Mouse (Mus musculus): ENCODE results near the gene Zfp112.
"Not testable (repeated sequence)": the region's sequence is repeated elsewhere in the genome, so short reads cannot be mapped to it uniquely, and the experiment has no call there.

Zfp112 gene

GRCm38 (mm10) chr7:24112156-24112856, at the start of gene Zfp112:
Gene Zfp112, plus strand, starts transcription at chr7:24112314.
- DNase-seq: peak; percentile 83

- not testable (repeated sequence) for DNase-seq
These were observed 37.7 kb upstream of the Zfp112 start for GRCm38 (mm10) chr7:24074424-24074823.

DNA sequence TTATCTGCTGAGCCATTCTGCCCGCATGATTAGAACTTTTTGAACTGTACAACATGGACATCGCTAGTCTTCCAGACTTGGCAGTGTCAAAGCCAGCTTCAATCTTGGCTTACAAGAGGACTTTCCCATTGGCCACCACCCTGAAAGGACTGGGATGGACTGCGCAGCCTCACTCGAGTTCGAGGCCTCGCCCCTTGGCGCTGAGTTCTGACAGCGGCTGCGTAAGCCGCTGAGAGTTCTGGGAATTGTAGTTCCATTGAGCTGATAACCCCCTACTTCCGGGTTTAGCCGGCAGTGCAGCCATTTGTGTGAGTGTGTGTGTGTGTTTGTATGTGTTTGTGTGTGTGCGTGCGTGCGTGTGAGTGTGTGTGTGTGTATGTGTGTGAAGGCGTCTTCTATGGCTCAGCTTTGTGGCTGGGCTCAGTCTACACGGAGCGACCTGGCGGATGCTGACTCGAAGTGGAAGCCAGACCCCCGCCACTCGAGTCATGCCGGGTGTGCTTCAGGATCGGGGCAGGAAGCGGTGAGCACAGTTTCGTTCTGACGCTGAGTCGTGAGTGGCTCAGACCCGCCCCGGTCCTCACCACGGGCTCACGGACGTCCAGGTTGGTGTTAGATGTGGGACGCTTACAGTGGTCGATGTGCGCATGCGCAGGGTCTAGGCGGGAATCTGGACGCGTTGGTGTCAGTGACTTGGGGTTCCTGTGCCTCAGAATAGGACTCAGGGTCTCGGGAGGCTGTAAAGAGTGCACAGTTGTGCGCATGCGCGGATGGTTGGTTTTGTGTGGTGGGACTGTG, 30.3 kb upstream of the Zfp112 start, which contains the start of gene Zfp180:
Gene Zfp180 (plus strand): TSS at position 291 of the 798 bp plus-strand sequence.
- DNase-seq: peak; percentile 91

DNA sequence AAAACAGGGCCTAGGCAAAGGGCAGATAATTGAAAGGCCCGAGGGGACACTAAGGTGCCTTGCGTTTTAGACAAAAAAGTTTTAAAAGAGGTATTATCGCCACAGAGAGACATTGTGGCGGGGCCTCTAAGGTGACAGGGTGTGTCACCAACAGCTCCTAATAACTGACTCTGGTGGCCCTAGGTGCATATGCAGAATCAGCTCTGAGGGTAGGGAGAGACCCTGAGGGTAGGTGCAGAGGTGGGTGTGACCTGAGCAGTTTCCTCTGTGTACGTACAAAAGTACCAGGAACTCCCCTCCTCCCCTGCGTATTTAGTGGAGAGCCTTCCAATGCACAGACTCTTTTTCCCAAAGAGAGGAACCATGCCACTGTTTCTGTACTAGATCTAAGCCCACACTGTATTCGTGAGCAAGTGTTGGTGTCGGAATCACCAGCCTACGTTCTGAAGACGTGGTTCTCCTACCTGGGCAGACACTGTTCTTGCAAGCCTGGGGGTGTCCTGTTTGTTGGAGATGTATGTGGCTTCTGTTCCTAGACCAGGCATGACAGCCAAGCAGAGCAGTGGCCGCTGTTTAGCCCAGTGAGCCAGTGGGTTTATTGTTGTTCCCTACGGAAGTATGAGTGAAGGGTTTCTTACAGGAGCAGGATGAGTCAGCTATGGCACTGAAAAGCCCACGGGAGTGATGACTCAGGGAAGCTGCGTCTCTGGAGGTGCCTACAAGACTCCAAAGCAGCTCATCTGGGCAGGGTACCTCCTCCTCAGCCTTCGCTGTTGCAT, 29.5 kb upstream of the Zfp112 start:
- no peak for DNase-seq

DNA sequence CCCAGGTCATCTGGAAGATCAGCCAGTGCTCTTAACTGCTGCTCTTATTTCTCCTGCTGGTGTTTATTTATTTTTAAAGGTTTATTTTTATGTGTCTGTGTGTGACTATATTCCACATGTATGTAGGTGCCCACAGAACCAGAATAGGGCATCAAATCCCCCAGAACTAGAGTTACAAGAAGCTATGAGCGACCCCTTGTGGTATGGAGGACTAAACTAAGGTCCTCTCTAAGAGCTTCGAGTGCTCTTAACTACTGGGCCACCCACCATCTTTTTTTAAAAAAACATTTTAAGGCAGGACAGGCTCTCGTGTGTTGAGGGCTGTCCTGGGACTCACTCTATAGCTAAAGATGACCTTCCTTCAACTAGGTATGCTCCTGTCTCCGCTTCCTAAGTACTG, 25.2 kb upstream of the Zfp112 start:
- no peak for DNase-seq

GRCm38 (mm10) chr7:24087485-24088125, 24.5 kb upstream of the Zfp112 start:
- DNase-seq: no peak

DNA sequence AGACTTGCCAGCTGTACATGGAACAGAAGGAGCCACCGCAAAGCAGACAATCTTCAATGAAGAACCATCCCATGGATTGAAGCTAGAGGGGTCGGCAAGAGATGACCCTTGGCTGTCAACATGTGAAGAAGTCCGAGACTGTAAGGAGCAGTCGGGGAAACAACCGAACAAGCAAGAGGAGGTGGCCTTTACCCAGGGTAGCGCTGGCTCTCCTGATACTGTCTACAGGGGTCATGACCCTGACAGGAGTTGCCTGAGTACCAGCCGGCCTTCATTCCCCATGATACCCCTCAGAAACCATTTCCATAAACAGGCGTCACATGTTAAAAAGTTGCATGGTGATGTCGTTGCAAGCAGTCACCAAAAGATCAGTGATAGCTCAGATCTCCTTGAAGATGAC, 7.7 kb upstream of the Zfp112 start:
- no peak for DNase-seq

DNA sequence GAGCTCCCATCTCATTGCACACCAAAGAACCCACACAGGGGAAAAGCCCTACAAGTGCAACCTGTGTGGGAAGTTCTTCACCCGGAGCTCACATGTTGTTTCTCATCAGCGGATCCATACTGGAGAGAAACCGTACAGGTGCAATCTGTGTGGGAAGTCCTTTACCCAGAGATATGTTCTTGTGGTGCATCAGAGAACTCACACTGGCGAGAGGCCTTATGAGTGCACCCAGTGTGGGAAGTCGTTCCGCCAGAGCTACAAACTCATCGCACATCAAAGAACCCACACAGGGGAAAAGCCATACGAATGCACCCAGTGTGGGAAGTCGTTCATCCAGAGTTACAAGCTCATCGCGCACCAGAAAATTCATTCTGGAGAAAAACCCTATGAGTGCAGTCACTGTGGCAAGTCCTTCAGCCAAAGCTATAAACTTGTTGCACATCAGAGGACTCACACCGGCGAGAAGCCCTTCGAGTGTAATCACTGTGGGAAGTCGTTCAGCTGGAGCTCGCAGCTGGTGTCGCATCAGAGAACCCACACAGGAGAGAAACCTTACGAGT, 6.9 kb upstream of the Zfp112 start:
- no peak for DNase-seq

DNA sequence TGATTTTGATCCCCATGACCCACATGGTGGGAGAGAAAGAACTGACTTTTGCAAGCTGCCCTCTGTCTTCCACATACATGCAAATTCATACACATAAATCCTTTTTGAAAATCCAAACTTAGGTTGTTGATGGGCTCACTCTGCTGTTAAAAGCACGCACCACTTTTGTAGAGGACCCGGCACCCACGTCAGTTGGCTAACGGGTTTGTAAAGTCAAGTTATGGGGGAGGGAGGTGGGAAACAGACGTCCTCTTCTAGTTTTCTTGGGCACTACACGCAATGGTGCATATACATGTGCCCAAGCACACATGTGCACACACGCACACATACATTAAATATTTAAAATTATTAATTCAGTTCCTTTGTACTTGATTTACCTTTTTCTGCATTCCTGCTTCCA, 1.3 kb upstream of the Zfp112 start:
- DNase-seq: no peak

GRCm38 (mm10) chr7:24111772-24112155, 350 bp upstream of the Zfp112 start:
- no peak for DNase-seq

DNA sequence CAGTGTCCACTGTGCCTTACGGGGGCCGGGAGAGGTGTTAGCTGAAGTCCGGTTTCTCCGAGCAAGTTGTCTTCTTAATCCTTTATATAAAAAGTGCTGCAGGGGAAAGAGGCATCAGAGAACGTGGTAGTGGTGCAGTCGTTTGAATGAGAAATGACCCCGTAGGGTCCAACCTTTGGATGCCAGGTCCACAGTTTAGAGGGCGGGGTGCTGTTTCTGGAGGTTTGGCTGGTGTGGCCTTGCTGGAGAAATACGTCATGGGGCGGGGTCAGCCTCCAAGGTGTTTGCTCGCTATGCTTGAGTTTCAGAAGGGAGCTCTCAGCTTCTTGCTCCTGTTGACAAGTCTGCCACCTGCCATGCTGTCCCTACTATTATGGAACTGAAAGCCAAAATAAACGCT, 887 bp downstream of the Zfp112 start:
- peak; percentile 60 for DNase-seq

DNA sequence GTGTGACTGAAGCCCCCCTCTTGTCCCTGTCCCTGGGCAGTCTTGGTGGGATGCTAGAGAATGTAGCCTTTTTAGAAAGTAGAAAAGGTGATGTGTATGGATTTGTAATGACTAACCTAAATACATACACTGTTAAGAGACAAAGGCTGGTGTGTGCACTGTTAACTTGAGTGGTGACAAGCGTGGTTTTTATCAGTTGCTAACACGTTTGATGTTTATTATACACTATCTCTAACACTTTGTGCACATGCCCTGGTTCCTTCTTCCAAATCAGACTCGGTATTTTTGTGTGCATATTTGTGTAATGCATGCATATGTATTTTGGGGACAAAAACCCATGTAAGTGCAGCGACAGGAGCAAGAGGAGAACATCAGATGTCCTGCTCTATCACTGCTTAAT, 4.5 kb downstream of the Zfp112 start:
- DNase-seq: no peak

DNA sequence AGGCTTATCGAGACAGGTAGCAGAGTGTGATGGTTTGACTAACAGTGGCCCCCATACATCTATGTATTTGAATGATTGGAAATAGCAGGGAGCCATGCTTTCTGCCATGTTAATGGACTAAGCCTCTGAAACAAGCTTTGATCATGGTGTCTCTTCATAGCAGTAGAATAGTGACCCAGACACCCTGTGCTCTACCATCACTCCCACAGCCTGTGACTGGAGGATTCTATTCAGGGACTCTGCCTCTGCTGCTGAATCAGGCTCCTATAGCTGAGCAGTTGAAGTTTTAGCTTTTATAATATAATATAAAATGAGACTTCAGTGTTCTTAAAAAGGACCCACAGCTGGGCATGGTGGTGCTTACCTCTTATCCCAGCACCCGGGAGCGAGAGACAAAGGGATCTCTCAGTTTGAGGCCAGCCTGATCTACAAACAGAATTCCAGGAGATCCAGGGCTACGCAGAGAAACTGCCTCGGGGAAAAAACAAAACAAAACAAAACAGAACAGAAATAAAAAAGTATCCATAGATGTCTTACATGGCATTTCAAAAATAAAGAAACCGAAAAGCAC, 21.4 kb downstream of the Zfp112 start:
- DNase-seq: no peak

- peak; percentile 86 for DNase-seq
These were observed 22.1 kb downstream of the Zfp112 start, which contains the start of gene Zfp235 for GRCm38 (mm10) chr7:24133996-24134828. Gene Zfp235, plus strand, starts transcription at chr7:24134169.

- DNase-seq: no peak
These were observed 30.5 kb downstream of the Zfp112 start for GRCm38 (mm10) chr7:24142566-24142965.

GRCm38 (mm10) chr7:24153272-24153671, 41.2 kb downstream of the Zfp112 start:
- DNase-seq: no peak

DNA sequence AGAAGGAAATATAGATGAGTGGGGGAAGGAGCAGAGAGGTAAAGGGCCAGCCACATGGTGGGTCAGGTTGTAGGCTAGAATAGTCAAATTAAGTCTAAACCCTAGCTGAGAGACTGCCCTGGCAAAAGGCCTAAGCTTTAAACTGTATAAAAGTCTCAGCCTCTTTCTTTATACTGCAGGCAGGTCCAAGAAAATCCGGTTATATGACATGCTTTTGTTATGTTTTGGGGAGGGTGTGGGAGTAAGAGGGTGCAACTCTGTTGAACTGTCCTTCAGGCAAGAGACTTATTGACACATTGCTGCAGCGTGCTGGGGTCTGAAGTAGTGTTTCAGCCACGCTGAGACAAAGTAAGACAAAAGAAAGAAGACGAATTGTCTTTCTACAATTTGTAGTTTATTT, 60.1 kb downstream of the Zfp112 start:
- no peak for DNase-seq

DNA sequence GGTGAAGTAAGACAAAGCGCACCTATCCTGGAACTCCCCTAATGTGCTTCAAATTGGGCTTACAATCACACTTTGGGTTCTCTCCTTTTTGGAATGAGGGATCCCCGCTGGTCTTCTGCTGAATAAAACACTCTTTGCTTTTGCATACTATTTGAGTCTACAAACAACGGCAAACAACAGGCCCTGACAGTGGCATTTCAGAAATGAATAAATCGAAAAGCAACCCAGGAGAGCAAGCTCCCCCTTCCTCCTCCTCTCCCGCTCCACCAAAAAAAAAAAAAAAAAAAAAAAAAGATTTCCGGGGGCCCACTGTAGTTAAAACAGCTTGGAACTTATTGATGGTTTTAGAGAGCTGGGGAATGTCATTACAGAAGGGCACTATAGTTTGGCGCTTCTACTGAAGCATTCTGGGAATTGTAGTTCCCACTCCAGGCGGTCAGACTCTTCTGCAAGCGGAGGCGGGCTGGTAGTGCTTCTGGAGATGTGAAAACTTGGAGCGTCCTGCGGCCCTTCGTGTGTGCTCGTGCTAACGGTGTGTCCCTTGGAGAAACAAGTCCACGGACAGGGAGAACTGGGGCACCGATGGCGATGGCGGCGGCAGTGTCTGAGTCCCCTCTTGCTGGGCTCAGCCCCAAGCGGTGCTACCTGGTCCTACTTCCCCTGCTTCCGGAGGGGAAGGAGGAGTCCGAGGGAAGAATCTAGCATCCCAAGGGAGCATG, 62.7 kb downstream of the Zfp112 start, which contains the start of gene Zfp114:
Gene Zfp114 (plus strand): TSS at position 443 of the 719 bp plus-strand sequence.
- peak; percentile 79 for DNase-seq

- DNase-seq: no peak
These were observed 63.2 kb downstream of the Zfp112 start for GRCm38 (mm10) chr7:24175337-24175711.
